Mouse (Mus musculus) layer of hippocampus, adult 9-10 months (tissue): ENCODE data around the gene Morn4.
"Not testable (repeated sequence)": the region's sequence is repeated elsewhere in the genome, so short reads cannot be mapped to it uniquely, and the experiment has no call there.

Experiments used
- DNase-seq: peaks from one replicate; pipeline ENCODE4 v3.0.0; 2022; ENCODE audit warnings: low spot score

Gene Morn4

DNA sequence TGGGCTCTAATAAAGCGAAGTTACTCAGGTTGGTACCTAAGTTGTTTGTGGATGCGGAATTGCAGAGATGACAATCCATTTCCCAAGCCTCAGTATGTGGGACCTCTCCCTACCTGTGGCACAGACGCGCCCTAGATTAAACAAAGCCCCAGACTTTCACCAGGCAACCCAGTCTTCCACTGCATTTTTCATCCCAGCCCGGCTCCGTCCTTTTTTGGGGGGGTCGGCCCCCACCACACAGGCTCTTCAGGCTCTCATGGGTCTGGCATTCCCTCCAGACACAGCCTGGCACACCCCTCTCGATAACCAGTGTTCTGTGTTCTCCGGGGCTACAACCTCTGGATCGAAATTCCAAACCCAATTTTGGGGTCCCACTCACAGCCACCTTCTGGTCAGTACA, 467 bp downstream of the Morn4 start:
- DNase-seq = no peak

DNA sequence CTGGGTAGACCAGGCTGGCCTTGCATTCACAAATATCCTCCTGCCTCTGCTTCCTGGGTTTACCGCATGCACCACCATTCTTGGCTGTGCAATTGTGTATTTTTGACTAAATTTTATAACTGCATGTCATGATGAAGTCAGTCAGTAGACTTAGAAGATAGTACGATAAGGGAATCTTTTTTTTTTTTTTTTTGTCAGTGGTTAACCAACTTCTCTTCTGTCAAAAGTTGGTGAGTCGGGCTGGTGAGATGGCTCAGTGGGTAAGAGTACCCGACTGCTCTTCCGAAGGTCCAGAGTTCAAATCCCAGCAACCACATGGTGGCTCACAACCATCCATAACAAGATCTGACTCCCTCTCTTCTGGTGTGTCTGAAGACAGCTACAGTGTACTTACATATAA, 4.5 kb downstream of the Morn4 start:
- not testable (repeated sequence) for DNase-seq

DNA sequence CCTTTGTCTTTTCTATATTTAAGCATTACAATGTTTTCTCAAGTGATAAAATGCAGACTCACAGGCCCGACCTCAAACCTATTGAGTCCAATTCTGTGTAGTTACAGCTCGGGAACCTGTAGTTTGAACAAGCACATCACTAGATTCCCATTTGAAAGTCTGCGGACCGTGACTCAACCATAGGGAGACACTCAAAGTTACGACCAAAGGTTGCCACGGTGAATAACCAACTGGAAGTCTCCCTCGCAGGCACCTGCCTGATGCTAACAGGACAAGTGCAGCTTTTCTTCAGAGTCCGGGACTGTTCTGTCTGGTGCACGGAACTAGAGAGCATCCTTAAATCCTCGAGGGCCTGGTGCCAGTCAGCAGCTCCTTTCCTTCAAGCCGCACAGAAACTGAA, 5.7 kb downstream of the Morn4 start:
- DNase-seq = no peak

DNA sequence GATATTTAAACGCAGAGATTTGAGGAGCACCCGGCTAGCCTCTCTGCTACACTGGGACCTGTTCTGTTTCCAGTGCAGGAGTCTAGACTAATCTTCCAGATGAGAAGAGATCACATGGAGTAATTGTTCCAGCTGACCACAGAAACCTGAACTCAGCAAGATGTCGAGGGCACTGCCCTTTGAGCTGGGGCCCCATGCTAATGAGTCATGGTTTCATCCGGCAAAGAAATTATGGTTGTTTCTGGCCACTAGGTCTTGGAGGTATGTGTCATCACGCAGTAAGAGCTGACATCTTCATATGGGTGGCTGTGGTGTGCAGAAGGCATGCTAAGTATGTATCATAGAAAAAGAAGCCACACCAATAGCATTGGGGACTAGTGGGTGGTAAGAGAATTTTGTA, 6.2 kb downstream of the Morn4 start:
- no peak for DNase-seq

DNA sequence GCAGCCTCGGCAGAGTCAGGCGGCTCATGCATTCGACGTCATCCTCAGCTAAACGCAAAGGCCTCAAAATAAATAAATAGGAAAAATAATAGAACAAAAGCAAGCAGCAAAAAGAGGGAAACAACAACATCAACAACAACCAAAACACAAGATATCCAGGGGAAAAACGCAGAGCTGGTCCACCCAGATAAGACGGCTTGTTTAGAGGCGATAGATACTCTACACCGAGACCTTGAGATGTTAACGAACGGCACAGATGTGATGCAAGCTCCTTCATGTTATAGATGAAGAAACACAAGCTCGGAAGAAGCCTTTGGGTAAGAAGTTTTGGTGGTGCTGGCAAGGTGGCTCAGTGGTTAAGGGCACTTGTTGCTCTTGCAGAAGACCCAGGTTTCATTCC, 7.2 kb downstream of the Morn4 start:
- DNase-seq = no peak

DNA sequence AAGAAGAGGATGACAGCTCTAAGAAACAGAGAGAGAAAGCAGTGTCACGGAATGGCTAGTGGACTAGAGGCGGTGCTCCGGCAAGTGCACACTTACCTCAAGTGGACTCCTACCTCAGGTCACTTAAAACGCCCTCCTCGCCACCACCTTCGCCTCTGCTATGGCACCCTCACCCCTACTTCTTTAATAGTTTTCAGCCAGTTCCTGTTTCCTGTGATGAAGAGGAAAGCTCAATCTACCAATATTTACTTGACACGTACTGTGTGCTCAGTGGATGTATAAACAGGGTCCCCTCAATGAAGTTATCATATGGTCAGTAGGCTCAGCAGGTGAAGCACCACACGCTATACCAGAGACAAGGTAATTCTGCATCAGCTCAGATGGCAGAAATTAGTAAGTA, 7.6 kb downstream of the Morn4 start:
- no peak for DNase-seq

DNA sequence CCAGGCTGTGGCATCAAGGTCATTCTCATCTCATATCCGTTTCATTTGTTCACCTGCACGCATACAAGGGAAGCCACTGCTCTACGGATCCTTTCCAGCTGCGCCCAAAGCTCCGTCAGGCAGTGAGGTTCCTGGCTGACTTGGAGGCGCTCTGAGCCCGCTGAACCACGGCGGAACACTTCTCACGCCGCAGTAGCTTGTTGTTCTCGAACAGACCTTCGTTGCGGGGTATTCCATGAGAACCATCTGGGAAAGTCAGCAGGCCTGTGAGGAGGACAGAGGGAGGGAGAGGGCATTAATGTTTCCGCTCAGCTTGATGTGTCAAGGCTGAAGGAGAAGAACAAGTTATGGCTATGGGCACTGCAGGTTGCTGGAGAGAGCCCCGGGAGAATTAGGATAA, 10.2 kb downstream of the Morn4 start:
- no peak for DNase-seq

DNA sequence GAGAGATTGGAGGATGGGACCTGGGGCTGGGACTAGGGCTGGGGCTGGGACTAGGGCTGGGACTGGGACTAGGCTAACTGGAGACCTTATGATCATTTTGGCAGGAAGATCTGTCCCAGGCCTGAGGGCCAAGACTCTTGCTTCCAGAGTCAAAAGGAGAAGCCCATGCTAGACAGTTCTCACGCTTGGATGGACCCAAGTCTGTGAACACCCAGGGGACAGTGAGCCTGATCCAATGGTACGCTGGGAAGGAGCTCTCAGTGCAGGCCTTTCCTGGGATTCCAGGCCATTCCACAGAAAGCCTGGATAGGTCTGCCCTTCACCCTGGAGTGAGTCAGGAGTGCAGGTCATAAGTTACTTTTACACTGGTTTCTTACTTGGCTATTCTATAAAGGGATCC, 11.1 kb downstream of the Morn4 start:
- DNase-seq = no peak

DNA sequence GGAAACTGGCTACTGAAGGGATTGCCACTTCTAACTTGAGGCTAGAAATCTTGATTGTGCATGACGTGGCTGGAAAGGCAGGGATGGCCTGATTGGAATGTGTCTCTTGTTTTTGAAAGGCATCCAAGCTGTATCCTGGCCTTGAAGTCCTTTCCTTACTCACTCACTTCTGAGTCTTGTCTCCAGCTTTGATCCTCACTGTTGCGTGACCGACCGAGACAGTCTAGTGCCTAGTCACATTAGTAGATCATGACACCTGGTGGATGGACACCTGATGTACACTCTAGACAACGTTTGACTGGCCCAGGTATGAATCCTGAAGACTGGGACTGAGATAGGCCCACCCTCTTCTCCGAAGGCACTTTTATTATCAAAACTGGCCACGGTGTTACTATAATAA, 13.4 kb downstream of the Morn4 start:
- DNase-seq = no peak

DNA sequence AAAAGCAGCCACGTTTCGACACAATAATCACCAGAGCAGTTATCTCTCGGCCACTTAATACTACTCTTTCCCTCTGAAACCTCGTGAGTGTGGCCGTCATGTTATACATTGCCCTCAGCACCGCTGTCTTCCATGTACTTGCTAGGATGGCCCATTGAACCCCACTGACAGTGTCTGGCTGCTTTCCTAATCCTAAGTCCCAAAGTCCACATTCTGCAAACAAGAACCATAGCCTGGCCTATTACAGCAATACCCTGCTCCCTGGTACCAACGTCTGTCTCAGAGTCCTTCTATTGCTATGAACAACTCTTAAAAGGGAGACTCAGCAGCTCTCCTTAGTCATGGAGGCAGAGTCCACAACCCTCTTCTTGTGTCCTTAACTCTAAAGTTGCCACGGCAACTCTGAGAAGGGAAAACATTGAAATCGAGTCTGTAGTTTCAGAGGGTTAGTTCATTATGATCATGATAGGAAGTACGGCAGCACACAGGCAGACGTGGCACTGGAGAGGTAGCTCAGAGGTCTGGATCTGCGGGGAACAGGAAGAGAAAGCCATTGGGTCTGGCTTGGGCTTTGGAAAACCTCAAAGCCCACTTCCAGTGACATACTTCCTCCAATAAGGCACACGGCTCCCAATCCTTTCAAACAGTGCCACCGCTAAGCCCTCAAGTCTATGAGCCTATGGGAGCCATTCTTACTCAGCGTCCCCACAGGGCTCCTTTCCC, 14.1 kb downstream of the Morn4 start:
- no peak for DNase-seq

DNA sequence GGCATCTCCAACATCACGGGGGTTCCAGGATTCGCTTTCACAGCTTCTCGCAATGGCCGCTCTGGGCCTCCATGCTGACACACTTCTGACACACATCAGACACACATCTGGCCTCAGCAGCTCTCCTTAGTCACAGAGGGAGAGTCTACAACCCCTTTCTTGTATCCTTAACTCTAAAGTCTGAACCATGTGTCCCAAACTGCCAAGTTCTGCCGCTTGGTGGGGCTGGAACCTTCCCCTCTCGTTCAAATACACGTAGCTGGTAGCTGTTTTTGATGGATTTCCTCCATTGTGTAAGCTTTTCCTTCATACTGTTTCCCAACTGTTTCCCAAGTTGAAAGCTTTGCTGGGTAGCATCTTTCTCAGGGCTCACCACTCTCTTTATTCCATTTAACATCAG, 14.9 kb downstream of the Morn4 start:
- no peak for DNase-seq

DNA sequence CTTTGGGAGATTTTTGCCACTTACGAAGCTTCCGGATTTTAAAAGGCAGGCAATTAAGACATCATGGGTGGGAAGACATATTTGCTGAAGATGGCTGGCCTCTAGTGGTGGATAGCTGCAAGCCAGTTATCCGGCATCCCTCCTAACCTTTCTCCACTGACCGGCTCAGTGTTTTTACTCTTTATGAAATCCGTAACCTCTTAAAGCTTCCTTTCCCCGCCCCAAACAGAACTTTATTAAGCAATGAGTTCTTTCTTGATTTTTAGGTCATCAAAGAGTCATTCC, 17.0 kb downstream of the Morn4 start:
- DNase-seq = no peak

DNA sequence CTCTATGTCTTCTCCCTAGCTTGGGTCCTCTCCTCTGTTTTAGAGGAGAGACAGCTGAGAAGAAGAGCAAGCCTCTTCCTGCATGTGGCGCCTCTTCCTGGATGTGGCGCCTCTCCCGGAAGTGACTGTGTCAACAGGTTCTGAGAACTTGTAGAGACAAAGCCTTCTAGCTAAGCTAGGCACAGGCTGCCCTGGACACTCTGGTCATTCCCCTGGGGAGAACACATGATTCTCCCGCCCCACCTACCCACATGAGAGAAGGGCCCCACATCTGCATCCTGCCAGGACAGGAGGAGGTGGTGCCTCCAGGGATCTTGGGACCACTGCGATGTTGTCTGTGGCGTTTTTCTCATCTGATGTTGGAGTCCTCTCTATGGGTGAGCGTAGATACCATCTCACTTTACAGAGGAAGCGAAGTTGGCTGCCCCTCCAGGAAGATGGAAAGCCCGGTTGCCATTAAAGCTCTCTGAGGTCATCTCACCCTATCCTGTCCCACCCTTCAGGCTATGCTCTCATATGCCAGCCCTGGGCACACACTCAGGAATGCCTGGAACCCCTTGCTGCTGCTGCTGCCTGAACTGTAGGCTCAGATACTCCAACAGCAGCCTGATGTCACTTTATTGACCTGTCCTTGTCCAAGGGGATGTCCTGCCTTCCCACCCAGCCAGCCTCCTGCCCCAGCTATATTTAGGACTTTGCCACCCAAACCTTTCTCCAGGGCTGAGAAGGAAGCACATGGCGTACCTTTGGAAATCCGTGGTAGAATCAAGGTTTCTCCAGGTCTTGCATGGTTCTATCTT, 17.5 kb downstream of the Morn4 start:
- DNase-seq = no peak

DNA sequence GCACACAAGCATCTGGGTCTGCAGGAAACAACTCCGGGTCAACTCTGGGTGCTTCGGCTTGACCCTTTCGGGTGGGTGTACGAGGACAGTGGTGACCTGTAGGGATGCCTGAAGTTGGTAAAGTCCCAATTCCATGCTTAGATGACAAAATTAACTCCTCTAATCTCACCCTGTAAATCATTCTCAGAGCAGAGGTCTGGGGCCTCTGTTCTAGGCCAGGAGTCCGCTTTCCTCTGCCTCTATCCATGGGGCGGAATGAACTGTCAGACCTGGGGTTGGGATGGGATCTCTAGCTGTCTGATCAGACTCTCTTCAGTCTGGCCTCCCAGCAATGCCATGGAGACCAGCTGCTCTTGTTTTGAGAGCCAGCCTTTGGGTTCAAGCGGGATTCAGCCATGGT, 24.7 kb downstream of the Morn4 start:
- no peak for DNase-seq

DNA sequence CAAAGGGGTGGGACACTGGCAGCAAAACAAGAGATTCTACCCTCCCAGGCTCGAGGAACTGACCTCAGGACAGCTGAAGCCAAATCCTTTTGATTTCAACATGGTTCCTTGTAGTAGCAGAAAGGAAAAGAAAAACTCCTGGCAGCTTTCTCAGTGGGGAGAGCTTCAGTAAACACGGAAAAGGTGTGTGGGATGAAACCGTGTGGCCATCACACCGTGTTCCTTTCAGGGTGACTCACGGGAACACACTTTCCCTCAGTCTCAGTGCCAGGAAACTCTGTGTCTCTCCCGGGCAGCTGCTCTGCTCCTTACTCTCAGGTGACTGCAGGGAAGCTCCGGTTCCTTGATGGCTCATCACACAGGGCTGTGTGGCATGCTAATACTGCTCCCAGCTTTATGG, 27.7 kb downstream of the Morn4 start:
- no peak for DNase-seq

DNA sequence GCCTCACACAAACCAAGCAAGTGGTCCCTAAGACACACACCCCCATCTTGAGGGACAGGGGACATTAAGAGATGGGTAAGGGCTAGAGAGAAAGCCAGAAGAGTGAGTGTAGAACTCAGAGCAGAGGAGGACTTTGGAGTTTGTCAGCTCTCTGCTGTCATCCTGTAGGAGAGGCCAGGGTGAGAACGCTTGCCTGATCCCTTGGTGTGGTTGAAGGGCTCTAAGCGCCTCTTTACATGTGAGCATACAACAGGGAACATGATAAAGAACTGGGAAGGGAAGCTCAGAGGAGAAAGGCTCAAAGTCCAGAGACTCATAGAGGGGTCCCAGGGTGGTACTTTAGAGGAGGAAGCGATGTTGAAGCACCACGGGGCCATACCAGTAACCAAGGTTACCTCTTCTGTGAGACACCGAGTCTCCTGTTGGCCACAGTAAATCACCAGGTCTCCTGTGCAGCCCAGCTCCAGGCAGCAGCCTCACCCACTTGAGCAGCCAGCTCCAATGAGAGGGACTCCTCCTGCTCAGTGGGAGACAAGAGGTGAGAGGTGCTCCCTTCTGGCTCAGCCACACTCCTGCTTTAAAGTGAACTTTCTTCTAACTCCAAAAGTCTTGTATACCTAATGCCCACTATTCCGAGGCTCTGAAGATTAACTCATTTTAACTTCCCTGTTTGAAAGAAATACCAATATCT, 29.3 kb downstream of the Morn4 start:
- DNase-seq = no peak

DNA sequence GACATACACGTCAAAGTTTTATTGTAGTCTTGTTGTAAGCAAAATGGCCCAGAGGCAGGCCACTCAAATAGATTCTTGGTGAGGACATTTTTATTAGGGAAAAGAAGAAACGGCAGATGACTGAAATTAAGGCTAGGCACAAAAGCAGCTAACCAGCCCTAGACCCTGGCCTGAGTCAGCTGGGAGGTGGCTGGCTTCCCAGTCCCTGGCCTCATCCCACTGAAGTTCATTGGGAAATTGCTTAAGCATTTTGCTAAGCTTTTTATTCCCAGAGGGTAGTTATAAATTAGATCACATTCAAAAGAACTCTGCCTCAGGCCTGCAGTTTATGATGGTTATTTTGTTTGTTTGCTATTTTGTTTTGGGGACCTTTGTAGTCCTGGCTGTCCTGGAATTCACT, 30.3 kb downstream of the Morn4 start:
- DNase-seq = no peak

DNA sequence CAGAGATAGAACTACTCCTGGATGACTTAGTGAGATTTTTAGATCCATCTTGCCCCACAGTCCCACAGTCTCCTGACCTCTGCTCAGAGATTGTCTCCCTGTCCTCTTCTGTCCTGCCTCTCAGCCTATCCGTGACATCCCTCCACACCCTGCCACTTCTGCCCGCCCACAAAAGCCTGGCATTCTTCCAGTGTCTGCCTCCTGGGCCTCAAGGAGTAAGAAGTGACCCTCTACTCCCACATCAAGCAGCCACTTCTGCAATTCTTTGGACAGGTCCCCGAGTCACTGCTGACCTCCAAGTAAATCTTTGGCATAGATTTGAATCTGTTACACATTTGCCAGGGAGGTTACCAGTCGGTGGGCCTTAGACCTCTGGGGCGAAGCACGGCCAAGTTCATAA, 31.9 kb downstream of the Morn4 start:
- DNase-seq = no peak

DNA sequence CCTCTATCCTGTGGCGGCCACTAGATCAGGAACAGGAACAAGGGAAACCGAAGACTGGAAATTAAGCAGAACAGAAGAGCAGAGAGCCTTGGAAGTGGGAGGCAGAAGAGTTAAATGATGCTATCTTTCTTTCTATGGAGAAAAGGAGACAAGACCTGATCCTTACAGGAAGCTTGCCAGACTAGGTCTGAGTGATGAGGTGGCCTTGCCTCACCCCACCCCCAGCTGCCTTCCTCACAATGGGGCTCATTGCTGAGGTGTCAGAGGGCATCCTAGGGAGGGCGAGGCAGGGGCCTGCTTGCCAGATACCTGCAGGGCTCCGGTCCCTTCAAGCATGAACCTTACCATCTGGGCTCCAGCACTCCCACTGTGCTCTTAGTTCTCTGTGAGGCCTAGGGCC, 34.2 kb downstream of the Morn4 start, which contains the start of gene 4933411K16Rik:
TSS of gene 4933411K16Rik (plus strand) at position 301 of the 400 bp plus-strand sequence.
- DNase-seq = no peak

DNA sequence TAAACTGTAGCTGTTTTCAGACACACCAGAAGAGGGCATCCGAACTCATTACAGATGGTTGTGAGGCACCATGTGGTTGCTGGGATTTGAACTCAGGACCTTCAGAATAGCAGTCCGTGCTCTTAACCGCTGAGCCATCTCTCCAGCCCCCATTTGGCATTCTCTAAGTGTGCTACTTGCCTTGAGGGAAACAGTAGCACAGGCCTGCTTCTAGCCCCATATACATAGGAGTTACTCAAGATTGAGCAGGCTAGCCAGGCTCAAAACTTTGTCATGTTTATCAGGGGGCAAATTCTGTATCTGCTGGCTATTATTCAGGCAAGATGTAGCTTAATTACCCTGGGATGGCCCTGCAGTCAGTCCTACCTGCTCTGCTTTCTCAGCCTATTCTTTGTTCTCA, 34.8 kb downstream of the Morn4 start:
- DNase-seq = no peak

DNA sequence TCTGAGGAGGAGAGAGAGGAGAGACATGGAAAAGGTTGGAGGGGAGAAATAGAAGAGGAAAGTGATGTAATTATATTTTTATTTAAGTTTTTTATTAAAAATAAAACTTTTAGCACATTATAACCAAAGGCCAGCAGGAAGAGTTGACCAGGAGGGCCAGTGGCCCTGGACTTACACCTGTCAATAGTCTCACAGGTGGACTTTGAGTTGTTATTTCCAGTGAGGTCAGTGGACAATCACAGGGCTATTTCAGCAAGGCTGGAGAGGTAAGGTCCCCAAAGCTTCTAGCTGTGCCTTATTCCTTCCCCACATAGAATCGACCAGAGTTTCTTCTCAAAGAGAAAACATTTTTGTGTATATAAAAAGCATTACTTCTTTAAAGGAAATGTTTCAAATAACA, 35.9 kb downstream of the Morn4 start:
- no peak for DNase-seq

DNA sequence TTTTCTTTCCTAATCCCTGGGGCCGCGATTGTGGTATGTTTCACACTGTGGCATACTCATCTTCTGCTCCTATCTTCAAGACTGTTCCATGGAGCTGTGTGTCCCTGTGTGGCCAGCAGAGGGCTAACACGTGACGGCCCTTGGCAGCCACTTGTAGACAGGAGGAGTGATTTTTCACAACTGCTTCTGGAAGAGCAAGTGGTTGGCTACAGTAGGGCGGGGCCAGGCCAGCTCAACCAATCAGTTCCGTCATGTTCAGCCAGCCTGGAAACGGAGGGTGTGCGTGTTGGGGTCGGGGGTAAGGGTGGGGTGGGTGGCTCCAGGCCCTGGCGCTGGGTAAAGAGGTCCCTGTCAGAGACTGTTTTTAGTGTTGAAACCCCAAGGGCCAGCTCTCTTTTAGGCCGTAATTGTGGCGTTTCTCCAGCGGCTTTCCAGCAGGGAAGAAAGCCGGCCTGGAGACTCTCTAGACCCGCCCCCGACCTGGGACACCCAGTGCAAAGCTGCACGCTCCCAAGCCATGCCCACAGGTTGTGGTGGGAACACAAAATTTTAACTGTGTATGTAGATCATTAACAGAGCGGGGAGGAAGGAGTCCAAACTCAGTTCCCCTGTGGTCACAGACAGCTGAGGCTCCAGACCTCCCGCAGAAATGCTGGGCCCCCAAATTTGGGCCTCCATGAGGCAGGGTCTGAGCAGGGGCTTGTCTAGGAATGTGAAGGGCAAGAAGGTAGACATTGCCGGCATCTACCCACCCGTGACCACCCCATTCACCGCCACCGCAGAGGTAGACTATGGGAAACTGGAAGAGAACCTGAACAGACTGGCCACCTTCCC, 40.7 kb downstream of the Morn4 start, which contains the start of gene Hoga1:
TSS of gene Hoga1 (plus strand) at position 342 of the 834 bp plus-strand sequence.
- DNase-seq = peak; percentile 15
